Mouse (Mus musculus): ENCODE measurements around the gene Gm7358. TPM values are rescaled to one million over a fixed set of nuclear protein-coding genes. Genes with fewer than 3 reads are reported as not detected.
"Not testable (repeated sequence)": the region's sequence is repeated elsewhere in the genome, so short reads cannot be mapped to it uniquely, and the experiment has no call there.

Gene Gm7358
- polyA plus RNA-seq (2016; fragmentation: Nextera tagmentation; extraction: Ambion mirVana): not detected in 2 replicates

DNA sequence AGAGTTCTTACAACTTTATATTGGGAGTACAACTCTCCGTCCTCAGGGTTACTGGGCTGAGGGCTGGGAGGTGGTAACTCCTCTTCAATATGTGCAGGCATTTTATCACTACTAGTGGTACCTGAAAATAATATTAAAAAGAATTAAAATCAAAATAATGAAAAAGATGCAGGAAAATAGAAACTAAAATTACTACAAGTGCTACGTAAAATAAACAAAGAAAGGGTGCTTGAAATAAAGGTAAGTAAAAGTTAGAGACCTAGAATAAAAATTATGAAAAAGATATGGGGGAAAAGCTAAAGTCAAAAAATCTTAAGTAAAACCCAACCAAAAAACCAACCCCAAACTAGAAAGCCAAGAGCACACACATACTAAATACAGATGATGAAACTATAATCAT lies at the start of gene Gm7358:
Gene Gm7358 (minus strand): TSS at position 101 of the 400 bp plus-strand sequence.
- WGBS: 100% methylated on average over 1 of the region's 2 CpGs
- H3K4me3 ChIP-seq; H3K9me3 ChIP-seq; H3K9ac ChIP-seq (replicated peaks); ATAC-seq (ENCODE audit: low FRiP score, low read depth); H3K36me3 ChIP-seq; H3K27me3 ChIP-seq; H3K27ac ChIP-seq (replicated peaks); H3K4me1 ChIP-seq; H3K4me2 ChIP-seq (replicated peaks): not testable (repeated sequence)

GRCm38 (mm10) chr17:14103018-14103417 lies 43.7 kb upstream of the Gm7358 start:
- WGBS: 26% methylated on average over 3 of the region's 3 CpGs
- H3K27me3 ChIP-seq; H3K4me2 ChIP-seq (replicated peaks); ATAC-seq (ENCODE audit: low FRiP score, low read depth); H3K27ac ChIP-seq (replicated peaks); H3K9me3 ChIP-seq; H3K4me3 ChIP-seq; H3K36me3 ChIP-seq; H3K9ac ChIP-seq (replicated peaks); H3K4me1 ChIP-seq: not testable (repeated sequence)

GRCm38 (mm10) chr17:14101446-14101980 lies 42.2 kb upstream of the Gm7358 start:
- WGBS: 19% methylated on average over 1 of the region's 1 CpGs
- not testable (repeated sequence) for H3K9me3 ChIP-seq; ATAC-seq (ENCODE audit: low FRiP score, low read depth); H3K4me1 ChIP-seq; H3K9ac ChIP-seq (replicated peaks); H3K4me3 ChIP-seq; H3K4me2 ChIP-seq (replicated peaks); H3K27me3 ChIP-seq; H3K27ac ChIP-seq (replicated peaks); H3K36me3 ChIP-seq

DNA sequence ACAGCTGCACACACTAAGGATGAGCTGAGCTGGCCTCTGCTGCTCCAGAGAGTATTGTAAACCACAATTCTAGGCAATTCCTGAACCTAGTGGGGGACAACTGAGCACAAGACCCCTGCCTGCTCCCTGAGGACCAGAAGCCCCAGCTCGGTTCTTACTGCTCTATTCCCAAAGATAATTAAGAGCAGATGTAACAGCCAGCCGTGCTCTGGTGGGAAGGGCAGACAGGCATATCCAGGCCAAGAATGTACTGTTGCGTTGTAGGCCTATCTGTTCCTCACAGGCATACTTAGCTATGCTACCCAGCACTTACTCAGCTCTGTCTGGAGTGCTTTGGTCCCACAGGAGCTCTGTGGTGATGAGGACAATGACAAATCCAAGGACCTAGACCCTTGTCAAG lies 40.6 kb upstream of the Gm7358 start:
- 55% methylated on average over 3 of the region's 3 CpGs for WGBS

GRCm38 (mm10) chr17:14094165-14094564 lies 34.8 kb upstream of the Gm7358 start:
- WGBS: 43% methylated on average over 3 of the region's 7 CpGs
- H3K9me3 ChIP-seq; H3K27me3 ChIP-seq; H3K4me2 ChIP-seq (replicated peaks); H3K4me1 ChIP-seq; H3K4me3 ChIP-seq; H3K27ac ChIP-seq (replicated peaks); H3K36me3 ChIP-seq; ATAC-seq (ENCODE audit: low FRiP score, low read depth); H3K9ac ChIP-seq (replicated peaks): not testable (repeated sequence)

More for the DNA sequence above, 40.6 kb upstream of the Gm7358 start:
- not testable (repeated sequence) for H3K4me3 ChIP-seq; ATAC-seq (ENCODE audit: low FRiP score, low read depth); H3K9ac ChIP-seq (replicated peaks); H3K4me1 ChIP-seq; H3K27me3 ChIP-seq; H3K4me2 ChIP-seq (replicated peaks); H3K36me3 ChIP-seq; H3K27ac ChIP-seq (replicated peaks); H3K9me3 ChIP-seq

DNA sequence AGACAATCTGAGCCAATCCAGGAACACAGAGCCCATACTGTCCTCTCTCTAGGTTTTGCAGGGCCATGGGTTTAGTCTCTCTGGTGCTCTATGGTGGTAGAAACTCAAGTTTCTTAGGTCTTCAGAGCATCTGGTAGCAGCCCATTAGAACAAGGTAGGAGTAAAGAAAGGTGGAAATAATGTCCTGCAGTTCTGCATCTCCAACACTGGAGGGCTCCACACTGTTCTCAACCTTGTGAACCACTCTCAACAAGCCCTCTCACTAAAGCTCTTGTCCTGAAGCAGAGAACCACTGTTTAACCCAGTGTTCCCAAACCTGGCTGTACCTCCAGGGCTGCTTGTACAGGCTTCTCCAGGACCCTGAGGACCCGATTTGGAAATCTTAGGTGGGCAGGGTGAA lies 27.3 kb upstream of the Gm7358 start:
- H3K9me3 ChIP-seq; H3K9ac ChIP-seq (replicated peaks); H3K4me2 ChIP-seq (replicated peaks); H3K27me3 ChIP-seq; H3K4me1 ChIP-seq; H3K36me3 ChIP-seq; H3K27ac ChIP-seq (replicated peaks); ATAC-seq (ENCODE audit: low FRiP score, low read depth); H3K4me3 ChIP-seq: not testable (repeated sequence)
- WGBS: 10% methylated on average over 1 of the region's 1 CpGs

DNA sequence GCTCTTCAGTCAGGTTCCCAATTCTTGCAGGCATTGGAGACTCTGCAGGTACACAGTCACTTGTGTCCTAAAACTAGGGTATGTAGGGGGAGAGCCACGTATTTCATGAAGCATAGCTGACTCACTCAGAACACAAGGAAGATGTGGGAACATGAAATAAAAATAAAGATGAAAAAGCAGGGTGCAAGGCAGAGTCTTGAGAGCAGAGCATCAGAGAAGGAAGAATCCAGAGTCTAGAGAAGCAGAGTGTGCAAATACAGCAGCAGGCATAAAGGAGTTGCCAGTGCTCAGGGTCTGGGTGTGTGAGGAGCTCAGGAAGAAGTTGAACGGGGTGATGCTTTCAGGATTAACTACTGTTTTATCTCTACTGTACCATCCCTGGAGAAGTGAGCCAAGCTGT lies 17.5 kb downstream of the Gm7358 start:
- WGBS: 60% methylated on average over 1 of the region's 2 CpGs
- not testable (repeated sequence) for H3K9ac ChIP-seq (replicated peaks); H3K4me3 ChIP-seq; H3K9me3 ChIP-seq; H3K4me1 ChIP-seq; H3K4me2 ChIP-seq (replicated peaks); H3K27ac ChIP-seq (replicated peaks); ATAC-seq (ENCODE audit: low FRiP score, low read depth); H3K27me3 ChIP-seq; H3K36me3 ChIP-seq

GRCm38 (mm10) chr17:14037012-14037411 lies 22.3 kb downstream of the Gm7358 start:
- H3K4me1 ChIP-seq; H3K27me3 ChIP-seq; H3K36me3 ChIP-seq; ATAC-seq (ENCODE audit: low FRiP score, low read depth); H3K9me3 ChIP-seq; H3K4me2 ChIP-seq (replicated peaks); H3K27ac ChIP-seq (replicated peaks); H3K9ac ChIP-seq (replicated peaks); H3K4me3 ChIP-seq: not testable (repeated sequence)
- 61% methylated on average over 1 of the region's 2 CpGs for WGBS

DNA sequence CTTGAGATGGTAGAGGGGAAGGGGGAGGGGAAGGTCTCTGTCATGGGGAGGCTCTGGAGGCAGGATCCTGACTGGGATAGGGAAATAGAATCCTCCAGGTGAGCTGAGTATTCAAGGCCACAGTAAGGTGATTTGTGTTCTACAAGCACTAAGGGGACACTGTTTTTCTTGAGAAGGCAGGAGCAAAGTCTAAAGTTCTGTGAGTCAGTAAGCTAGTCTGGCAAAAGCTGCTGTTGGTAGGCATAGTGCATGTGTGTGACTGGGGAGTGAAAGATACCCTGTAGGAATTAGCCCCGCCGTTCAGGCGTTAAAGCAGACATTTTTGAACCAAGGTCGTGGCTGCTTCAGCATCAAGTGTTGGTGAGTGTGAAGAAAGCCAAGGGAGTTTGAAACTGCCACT lies 23.2 kb downstream of the Gm7358 start:
- H3K4me1 ChIP-seq; H3K4me3 ChIP-seq; ATAC-seq (ENCODE audit: low FRiP score, low read depth); H3K9me3 ChIP-seq; H3K27ac ChIP-seq (replicated peaks); H3K4me2 ChIP-seq (replicated peaks); H3K27me3 ChIP-seq; H3K36me3 ChIP-seq; H3K9ac ChIP-seq (replicated peaks): not testable (repeated sequence)
- 82% methylated on average over 4 of the region's 4 CpGs for WGBS

Other genes with a start within 250 kb of the Gm7358 start
- gene Gm7168, start 111.2 kb downstream of the Gm7358 start, polyA plus RNA-seq (2016; fragmentation: Nextera tagmentation; extraction: Ambion mirVana): not detected in 2 replicates
- gene Gm7356, start 55.8 kb downstream of the Gm7358 start, polyA plus RNA-seq (2016; fragmentation: Nextera tagmentation; extraction: Ambion mirVana): not detected in 2 replicates
- 0.60 and 0.85 TPM in 2 replicates for gene Dact2, start 144.8 kb upstream of the Gm7358 start, polyA plus RNA-seq (2016; fragmentation: Nextera tagmentation; extraction: Ambion mirVana)
- gene Smoc2, start 220.0 kb upstream of the Gm7358 start, polyA plus RNA-seq (2016; fragmentation: Nextera tagmentation; extraction: Ambion mirVana): 12.3 and 24.0 TPM in 2 replicates